Mouse (Mus musculus) cerebellum, adult 2 months (tissue): ENCODE measurements around the gene Cracr2a.

ENCODE experiments used
- CTCF ChIP-seq: fragments of 200-500 bp; IDR thresholded peaks from 2 replicates; pipeline ENCODE4 v1.5.1; 2011; ENCODE audit warnings: low read depth, mild to moderate bottlenecking, control low read depth, low read length, moderate library complexity, borderline replicate concordance; ENCODE audit not compliant: insufficient read depth
- POLR2A ChIP-seq: fragments of 200-500 bp; IDR thresholded peaks from 2 replicates; pipeline ENCODE4 v1.6.1; 2011; ENCODE audit warnings: low read length, control low read depth, borderline replicate concordance; ENCODE audit not compliant: insufficient read depth

DNA sequence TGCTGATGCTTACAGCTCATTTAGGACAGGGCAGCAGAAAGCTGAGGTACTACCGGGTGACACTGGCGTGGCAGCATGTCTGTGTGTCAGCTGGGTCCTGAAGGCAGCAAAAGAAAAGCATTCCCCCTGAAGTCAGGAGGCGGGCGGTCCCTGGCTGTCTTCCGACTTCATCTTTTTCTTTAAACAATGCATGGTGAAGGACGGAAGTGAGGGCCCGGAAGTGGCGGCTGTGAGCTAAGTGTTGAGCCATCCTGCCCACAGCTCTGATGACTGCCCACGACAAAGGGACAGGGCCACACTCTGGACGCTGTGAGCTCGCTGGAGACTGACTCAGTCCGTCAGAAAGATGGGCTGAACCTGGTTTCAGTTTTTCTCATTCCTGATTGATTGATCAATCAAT lies 20.8 kb downstream of the Cracr2a start:
- TF ChIP-seq CTCF (no peak), POLR2A (no peak)
